7 mouse cellular contexts compared by ENCODE assay signal in genomic region chr4:130629391-130629790, GRCm38 (mm10). TPM values are rescaled to one million over a fixed set of nuclear protein-coding genes. Genes with fewer than 3 reads are reported as not detected.
A peak's percentile ranks its signal among the peaks of the same experiment; 100 is the strongest.
DNase-seq lines count a peak whose midpoint lies in the region; ATAC-seq and TF ChIP-seq lines count a peak whose summit lies in the region.

No protein-coding gene starts in this region.

- peak; percentile 75 for DNase-seq in MN1 (ENCODE audit: low spot score)
- DNase-seq in adrenal gland, postnatal 10 days: peak; percentile 71
- peak; percentile 5 to 10 for DNase-seq in gastrocnemius, adult 8-10 months (ENCODE audit: low spot score in 2 of 2)
- peak; percentile 52 for DNase-seq in hindbrain, postnatal 0 days (ENCODE audit: low spot score)
- no peak for DNase-seq in liver, postnatal 0 days
- DNase-seq in ovary, postnatal 10 days (ENCODE audit: low spot score): peak; percentile 5
- no peak for DNase-seq in left cerebral cortex, adult 11 months (ENCODE audit: low spot score)

- 10% methylated on average over 4 of the region's 4 CpGs for WGBS in hindbrain, postnatal 0 days
- WGBS in liver, postnatal 0 days (ENCODE audit: insufficient replicate concordance): 26% methylated on average over 4 of the region's 4 CpGs

- 0 out of 2 replicates have a peak overlapping the region, but pooled peaks have one; percentile 68 for H3K27ac ChIP-seq in hindbrain, postnatal 0 days
- H3K27ac ChIP-seq in liver, postnatal 0 days (ENCODE audit: low read depth): no peak overlapping the region

- peak; percentile 73; the same call in 1 of the 2 replicates for ATAC-seq in hindbrain, postnatal 0 days
- ATAC-seq in liver, postnatal 0 days: peak; percentile 47; the same call in 1 of the 2 replicates

- no peak overlapping the region for H3K4me3 ChIP-seq in hindbrain, postnatal 0 days (ENCODE audit: low read length)
- no peak overlapping the region for H3K4me3 ChIP-seq in liver, postnatal 0 days (ENCODE audit: low read depth, low read length)

- no peaks in the 10 kb centered on the region for H3K36me3 ChIP-seq in hindbrain, postnatal 0 days (ENCODE audit: insufficient read depth, low read length)
- H3K36me3 ChIP-seq in liver, postnatal 0 days (replicated peaks; ENCODE audit: insufficient read depth, low read length): no peaks in the 10 kb centered on the region

- no peak for TF ChIP-seq CTCF in hindbrain, postnatal 0 days (IDR thresholded peaks at IDR 0.05; ENCODE audit: low read depth)
- TF ChIP-seq CTCF in liver, postnatal 0 days (IDR thresholded peaks at IDR 0.05; ENCODE audit: low read depth): no peak

- no peaks in the 10 kb centered on the region for H3K4me1 ChIP-seq in hindbrain, postnatal 0 days (ENCODE audit: insufficient read depth, low read length)
- H3K4me1 ChIP-seq in liver, postnatal 0 days (ENCODE audit: insufficient read depth): no peaks in the 10 kb centered on the region

- no peaks in the 10 kb centered on the region for H3K9me3 ChIP-seq in hindbrain, postnatal 0 days (ENCODE audit: low read length)
- no peaks in the 10 kb centered on the region for H3K9me3 ChIP-seq in liver, postnatal 0 days (ENCODE audit: low read length)

- no peak for TF ChIP-seq EP300 in liver, postnatal 0 days (IDR thresholded peaks at IDR 0.05; ENCODE audit: low read depth)

- H3K4me2 ChIP-seq in hindbrain, postnatal 0 days (ENCODE audit: low read depth, low read length): peak overlapping the region; percentile 49
- peak overlapping the region; percentile 52; the same call in 1 of the 2 replicates for H3K4me2 ChIP-seq in liver, postnatal 0 days (ENCODE audit: low read depth, low read length)

- no peaks in the 10 kb centered on the region for H3K27me3 ChIP-seq in hindbrain, postnatal 0 days (ENCODE audit: insufficient read depth, low read length)
- no peaks in the 10 kb centered on the region for H3K27me3 ChIP-seq in liver, postnatal 0 days (ENCODE audit: insufficient read depth, low read length)

- no peak overlapping the region for H3K9ac ChIP-seq in hindbrain, postnatal 0 days (replicated peaks; ENCODE audit: low read length)
- H3K9ac ChIP-seq in liver, postnatal 0 days (replicated peaks): no peak overlapping the region

RNA-seq across cellular contexts. Expression of gene Pum1, which starts 33.7 kb away (rescaled TPM):
- 10 to 100 TPM; 68.9 to 81.9 TPM for total RNA-seq in adrenal gland, postnatal 10 days (2021)
- total RNA-seq in gastrocnemius, adult 8-10 months (2022): 10 to 100 TPM; 35.2 to 43.9 (median 38.9) TPM
- 78.0 and 84.4 TPM in 2 replicates for total RNA-seq in hindbrain, postnatal 0 days (2014; rRNA removed)
- polyA plus RNA-seq in hindbrain, postnatal 0 days (2015; fragmentation: Nextera tagmentation; extraction: Ambion mirVana): 61.9 and 64.9 TPM in 2 replicates
- polyA plus RNA-seq in liver, postnatal 0 days (2015; fragmentation: Nextera tagmentation; extraction: Ambion mirVana): 14.8 and 16.7 TPM in 2 replicates

RNA-seq across cellular contexts. Expression of gene Nkain1, which starts 55.4 kb away (rescaled TPM):
- total RNA-seq in adrenal gland, postnatal 10 days (2021): 1 to 10 TPM; 5.8 to 6.0 TPM
- 10 to 100 TPM; 14.8 to 37.2 (median 25.9) TPM for total RNA-seq in gastrocnemius, adult 8-10 months (2022)
- 313 and 323 TPM in 2 replicates for total RNA-seq in hindbrain, postnatal 0 days (2014; rRNA removed)
- 10.1 and 10.2 TPM in 2 replicates for polyA plus RNA-seq in hindbrain, postnatal 0 days (2015; fragmentation: Nextera tagmentation; extraction: Ambion mirVana)
- polyA plus RNA-seq in liver, postnatal 0 days (2015; fragmentation: Nextera tagmentation; extraction: Ambion mirVana): 0.12 TPM in 1 of 2 replicates, not detected in the other

Comparison
In these comparisons a context has a peak if more than half of its experiments do, and no peak if none do; other contexts are left out.
1. DNase-seq: peak in MN1 (single experiment), adrenal gland, postnatal 10 days (single experiment), gastrocnemius, adult 8-10 months (2 of 2), hindbrain, postnatal 0 days (single experiment) and ovary, postnatal 10 days (single experiment); none in liver, postnatal 0 days (single experiment) and left cerebral cortex, adult 11 months (single experiment).